10 mouse cellular contexts compared by ENCODE assay signal in genomic region chr2:128470351-128470750, GRCm38 (mm10).
A peak's percentile ranks its signal among the peaks of the same experiment; 100 is the strongest.
DNase-seq lines count a peak whose midpoint lies in the region; ATAC-seq and TF ChIP-seq lines count a peak whose summit lies in the region.
"Had no signal": no experiment of that assay in that cellular context is flagged by ENCODE, and none has a peak within 500 bp of the region (broad histone marks: within the 10 kb centered on the region; RNA-seq: fewer than 3 reads in every experiment).

No protein-coding gene starts in this region.

- peak; percentile 11 for DNase-seq in embryo, embryonic 10 days (ENCODE audit: low spot score)
- no peak for DNase-seq in embryo, embryonic 10.5 days (ENCODE audit: low spot score)
- peak; percentile 73 for DNase-seq in heart, adult 8-10 months (ENCODE audit: low spot score)
- DNase-seq in ovary, postnatal 10 days (ENCODE audit: low spot score), result no peak
- no peak for DNase-seq in cerebellum, adult 18-20 months
- no peak for DNase-seq in layer of hippocampus, adult 18-20 months (ENCODE audit: low spot score in 2 of 2)

- no peaks in the 10 kb centered on the region for H3K36me3 ChIP-seq in C2C12 (ENCODE audit: control insufficient read depth, insufficient read depth)

- no peak for TF ChIP-seq CTCF in C2C12 (IDR thresholded peaks at IDR 0.05; ENCODE audit: control insufficient read depth, insufficient read depth, insufficient read length)

- ATAC-seq in megakaryocyte, adult 5-6 weeks (ENCODE audit: poor library complexity, severe bottlenecking), result peak; percentile 33; the same call in 1 of the 2 replicates
- ATAC-seq: hindbrain, postnatal 0 days had no signal

- no peaks in the 10 kb centered on the region for H3K79me3 ChIP-seq in C2C12 (ENCODE audit: low read depth)

- no peaks in the 10 kb centered on the region for H3K79me2 ChIP-seq in C2C12 (ENCODE audit: control insufficient read depth, insufficient read depth)

- no peak overlapping the region for H3K4me3 ChIP-seq in C2C12 (ENCODE audit: insufficient read depth, poor library complexity, severe bottlenecking)

- H3K27me3 ChIP-seq in C2C12 (ENCODE audit: control insufficient read depth, insufficient read depth, insufficient read length), result no peaks in the 10 kb centered on the region
- H3K27me3 ChIP-seq: CH12.LX had no signal

- H3ac ChIP-seq in C2C12 (ENCODE audit: control insufficient read depth, insufficient read length, low read depth), result no peak overlapping the region

TF ChIP-seq in C2C12, 6 proteins besides CTCF, POLR2A, EP300 and RAD21:
- TF ChIP-seq MYOD1 (IDR thresholded peaks at IDR 0.05; ENCODE audit: control insufficient read depth, insufficient read length, low read depth), result no peak
- peak; percentile 95 for TF ChIP-seq MAX (IDR thresholded peaks at IDR 0.05)
- no peak for TF ChIP-seq MYOG (IDR thresholded peaks at IDR 0.05; ENCODE audit: control insufficient read depth, extremely low read depth, insufficient read length)
- TF ChIP-seq USF1 (IDR thresholded peaks at IDR 0.05; ENCODE audit: low read depth), result peak; percentile 80
- no peak for TF ChIP-seq CEBPB (IDR thresholded peaks at IDR 0.05; ENCODE audit: low read depth)
- no peak for TF ChIP-seq FOSL1 (IDR thresholded peaks at IDR 0.05; ENCODE audit: insufficient read depth, low read length, poor library complexity, severe bottlenecking)
TF ChIP-seq in C2C12: peak in this region for 2.

Comparison
In these comparisons a context has a peak if more than half of its experiments do, and no peak if none do; other contexts are left out.
1. DNase-seq: peak in embryo, embryonic 10 days (single experiment) and heart, adult 8-10 months (single experiment); none in embryo, embryonic 10.5 days (single experiment), ovary, postnatal 10 days (single experiment), cerebellum, adult 18-20 months (0 of 2) and layer of hippocampus, adult 18-20 months (0 of 2).